Mouse (Mus musculus) urinary bladder, postnatal 36 days (tissue): ENCODE measurements around the gene Kcnt2.

ENCODE experiments used
- DNase-seq, 2 experiments: peaks; one replicate each; pipeline ENCODE4 v3.0.0; 2022; ENCODE audit warnings: low spot score in 2 of 2, mixed read lengths in 1 of 2

The Kcnt2 gene

GRCm38 (mm10) chr1:140373532-140373931 is 127.6 kb downstream of the Kcnt2 start:
- DNase-seq, result no peak

GRCm38 (mm10) chr1:140378791-140379190 is 132.8 kb downstream of the Kcnt2 start:
- no peak for DNase-seq

GRCm38 (mm10) chr1:140379526-140379925 is 133.6 kb downstream of the Kcnt2 start:
- DNase-seq, result no peak

- no peak for DNase-seq
Measured at GRCm38 (mm10) chr1:140381093-140381492, 135.1 kb downstream of the Kcnt2 start.

GRCm38 (mm10) chr1:140390301-140390700 is 144.3 kb downstream of the Kcnt2 start:
- no peak for DNase-seq

- no peak for DNase-seq
Measured at GRCm38 (mm10) chr1:140397756-140398155, 151.8 kb downstream of the Kcnt2 start.

- DNase-seq, result no peak
Measured at GRCm38 (mm10) chr1:140406631-140407288, 160.8 kb downstream of the Kcnt2 start.

GRCm38 (mm10) chr1:140415761-140416160 is 169.8 kb downstream of the Kcnt2 start:
- no peak for DNase-seq

- DNase-seq, result no peak
Measured at GRCm38 (mm10) chr1:140422954-140423353, 177.0 kb downstream of the Kcnt2 start.

- DNase-seq, result no peak
Measured at GRCm38 (mm10) chr1:140429284-140429850, 183.4 kb downstream of the Kcnt2 start.

GRCm38 (mm10) chr1:140432039-140432438 is 186.1 kb downstream of the Kcnt2 start:
- no peak for DNase-seq

- DNase-seq, result no peak
Measured at GRCm38 (mm10) chr1:140434791-140435190, 188.8 kb downstream of the Kcnt2 start.

GRCm38 (mm10) chr1:140438176-140438575 is 192.2 kb downstream of the Kcnt2 start:
- no peak for DNase-seq

GRCm38 (mm10) chr1:140443904-140444303 is 197.9 kb downstream of the Kcnt2 start:
- no peak for DNase-seq

GRCm38 (mm10) chr1:140444394-140444793 is 198.4 kb downstream of the Kcnt2 start:
- DNase-seq, result no peak

GRCm38 (mm10) chr1:140451461-140451860 is 205.5 kb downstream of the Kcnt2 start:
- no peak for DNase-seq

- DNase-seq, result no peak
Measured at GRCm38 (mm10) chr1:140451924-140452323, 206.0 kb downstream of the Kcnt2 start.

GRCm38 (mm10) chr1:140455903-140456302 is 209.9 kb downstream of the Kcnt2 start:
- DNase-seq, result no peak

- no peak for DNase-seq
Measured at GRCm38 (mm10) chr1:140456873-140457272, 210.9 kb downstream of the Kcnt2 start.

GRCm38 (mm10) chr1:140468315-140468714 is 222.4 kb downstream of the Kcnt2 start:
- DNase-seq, result no peak

GRCm38 (mm10) chr1:140469586-140469985 is 223.6 kb downstream of the Kcnt2 start:
- DNase-seq, result no peak

GRCm38 (mm10) chr1:140476921-140477320 is 231.0 kb downstream of the Kcnt2 start:
- DNase-seq, result no peak

- no peak for DNase-seq
Measured at GRCm38 (mm10) chr1:140484016-140484415, 238.1 kb downstream of the Kcnt2 start.

- no peak for DNase-seq
Measured at GRCm38 (mm10) chr1:140489816-140490215, 243.9 kb downstream of the Kcnt2 start.
